Mouse (Mus musculus) kidney, postnatal 14 days (tissue): ENCODE results near the gene Ucma.
"Not testable (repeated sequence)": the region's sequence is repeated elsewhere in the genome, so short reads cannot be mapped to it uniquely, and the experiment has no call there.

ENCODE experiments used
- DNase-seq: peaks from one replicate; pipeline ENCODE4 v3.0.0; 2022; ENCODE audit warnings: mixed read lengths

The Ucma gene

DNA sequence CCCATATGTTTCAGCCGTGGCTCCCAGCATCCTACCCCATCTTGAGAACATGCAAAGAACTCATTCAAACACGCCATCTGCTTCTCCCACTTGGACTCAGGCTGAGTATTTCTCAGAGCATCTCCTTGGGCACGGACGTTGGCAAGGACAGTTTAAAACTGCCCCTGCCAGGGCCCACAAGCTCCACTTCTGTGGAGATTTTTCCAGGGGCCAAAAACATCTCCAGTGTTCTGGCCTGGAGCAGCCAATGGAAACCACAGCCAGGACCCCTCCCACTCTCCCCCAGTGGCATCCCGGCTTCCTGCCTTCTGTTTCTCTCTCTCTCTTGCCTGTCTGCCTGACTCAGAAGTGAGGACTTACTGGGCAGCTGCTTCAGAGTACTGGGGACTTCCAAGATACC, at the start of gene Ucma:
Gene Ucma (plus strand): TSS at position 316 of the 400 bp plus-strand sequence.
- DNase-seq = no peak

DNA sequence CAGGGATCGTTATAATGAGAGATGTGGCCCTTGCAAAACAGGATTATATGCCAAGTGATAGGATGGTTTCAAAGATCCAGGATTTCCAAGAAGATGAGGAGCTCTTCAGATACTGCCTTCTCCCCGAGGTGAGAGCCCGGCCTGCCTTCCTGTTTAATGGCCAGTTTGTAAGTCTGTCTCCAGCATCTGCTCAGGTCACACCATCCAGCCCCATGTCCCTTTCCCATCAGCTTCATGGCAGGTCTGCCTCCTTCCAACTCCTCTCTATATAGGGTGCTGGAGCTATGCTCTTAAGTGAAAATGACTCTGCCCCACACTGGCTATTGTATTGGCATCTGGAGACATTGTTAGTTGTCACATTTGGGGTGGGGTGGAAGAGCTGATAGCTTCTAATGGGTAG, 48.5 kb upstream of the Ucma start:
- DNase-seq = no peak

DNA sequence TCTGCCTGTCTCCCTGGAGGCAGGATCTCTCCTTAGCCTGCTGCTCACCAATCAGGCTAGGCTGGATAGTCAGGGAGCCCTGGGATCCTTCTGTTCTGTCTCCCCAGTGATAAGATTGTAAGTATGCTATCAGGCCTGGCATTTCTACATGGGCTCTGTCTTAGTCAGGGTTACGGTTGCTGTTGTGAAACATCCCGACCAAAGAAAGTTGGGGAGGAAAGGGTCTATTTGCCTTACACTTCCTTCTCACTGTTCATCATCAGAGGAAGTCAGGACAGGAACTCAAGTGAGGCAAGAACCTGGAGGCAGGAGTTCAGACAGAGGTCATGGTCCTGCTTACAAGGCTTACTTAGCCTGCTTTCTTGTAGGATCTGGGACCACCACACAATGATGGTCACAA, 46.7 kb upstream of the Ucma start:
- DNase-seq = no peak

DNA sequence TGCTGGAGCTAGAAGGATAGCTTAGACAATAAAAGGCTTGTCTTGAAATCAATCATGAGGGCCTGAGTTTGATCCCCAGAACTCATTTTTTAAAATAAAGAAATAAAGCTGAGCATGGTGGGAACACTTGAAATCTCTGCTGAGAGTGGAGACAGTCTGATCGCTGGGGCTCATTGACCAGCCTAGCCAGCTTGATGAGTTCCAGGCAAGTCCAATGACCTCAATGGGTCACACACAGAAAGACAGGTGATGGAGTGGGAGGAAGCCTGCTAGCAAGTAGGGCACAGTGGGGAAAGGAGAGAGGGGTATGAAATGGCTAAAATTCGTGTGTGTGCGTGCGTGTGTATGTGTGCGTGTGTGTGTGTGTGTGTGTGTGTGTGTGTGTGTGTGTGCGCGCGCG, 41.4 kb upstream of the Ucma start:
- DNase-seq = no peak

DNA sequence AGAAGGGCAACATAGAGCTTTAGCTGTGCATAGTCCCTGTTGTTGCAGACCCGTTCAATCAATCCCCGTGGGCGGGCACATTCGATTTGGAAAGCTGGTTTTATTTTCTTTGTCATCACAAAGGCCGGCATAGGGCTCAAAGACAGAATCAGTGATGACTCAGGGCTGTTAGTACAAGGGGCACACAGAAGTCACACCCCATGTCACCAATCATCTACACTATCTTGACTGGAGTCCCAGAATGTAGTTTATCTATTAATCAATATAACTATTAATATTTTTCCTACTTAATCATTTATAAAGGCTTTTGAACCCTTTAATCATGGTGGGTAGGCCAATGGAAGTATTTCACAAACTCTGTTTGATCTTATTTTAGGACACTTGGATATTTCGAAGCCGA, 38.0 kb upstream of the Ucma start:
- DNase-seq = no peak

DNA sequence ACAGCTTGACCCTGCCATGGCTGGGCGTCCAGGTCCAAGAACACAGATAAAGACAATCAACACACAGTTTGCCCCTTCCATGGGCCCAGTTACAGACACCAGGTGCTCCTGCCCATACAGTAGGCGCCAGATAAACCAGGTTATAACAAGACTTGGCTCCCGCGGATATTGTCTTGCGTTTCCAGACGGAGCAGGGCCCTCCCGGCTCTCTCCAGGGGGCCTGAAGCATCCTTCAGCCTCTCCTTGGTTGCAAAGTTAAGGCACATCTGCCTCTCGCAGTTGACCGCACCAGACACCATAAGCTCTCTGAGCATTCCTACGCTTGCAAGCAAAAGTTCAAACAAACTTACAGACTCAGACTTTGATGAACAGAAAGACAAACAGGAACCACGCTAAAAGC, 35.1 kb upstream of the Ucma start:
- DNase-seq = no peak

DNA sequence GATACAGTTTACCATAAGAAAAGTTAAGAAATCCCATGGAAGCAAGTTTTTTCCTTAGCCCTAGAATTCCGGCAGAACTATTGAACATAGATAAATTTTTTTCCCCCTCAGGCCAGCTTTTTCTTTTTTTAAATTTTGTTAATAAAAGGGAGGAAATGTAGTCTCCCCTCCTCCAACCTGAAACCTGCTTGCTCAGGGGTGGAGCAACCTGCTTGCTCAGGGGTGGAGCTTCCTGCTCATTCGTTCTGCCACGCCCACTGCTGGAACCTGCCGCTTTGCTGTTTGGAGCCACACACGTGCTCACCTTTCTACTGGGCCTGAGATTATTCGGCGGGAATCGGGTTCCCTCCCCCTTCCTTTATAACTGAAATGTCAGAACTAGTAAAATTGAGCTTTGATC, 26.2 kb upstream of the Ucma start:
- not testable (repeated sequence) for DNase-seq

DNA sequence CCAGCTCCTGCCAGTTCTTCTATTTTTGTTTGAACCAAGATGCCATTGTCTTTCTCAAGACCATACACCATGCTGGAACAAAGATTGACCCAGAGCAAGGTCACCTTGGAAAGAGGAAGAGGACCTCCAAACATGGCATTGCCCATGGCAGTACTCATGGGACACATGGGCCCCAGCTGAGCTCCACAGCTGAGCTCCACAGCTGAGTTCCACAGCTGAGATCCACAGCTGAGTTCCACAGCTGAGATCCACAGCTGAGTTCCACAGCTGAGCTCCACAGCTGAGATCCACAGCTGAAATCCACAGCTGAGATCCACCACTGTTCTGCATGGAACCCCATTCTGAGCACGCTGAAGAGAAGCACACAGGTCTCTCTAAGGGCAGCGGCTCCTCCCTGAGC, 24.9 kb upstream of the Ucma start:
- no peak for DNase-seq

DNA sequence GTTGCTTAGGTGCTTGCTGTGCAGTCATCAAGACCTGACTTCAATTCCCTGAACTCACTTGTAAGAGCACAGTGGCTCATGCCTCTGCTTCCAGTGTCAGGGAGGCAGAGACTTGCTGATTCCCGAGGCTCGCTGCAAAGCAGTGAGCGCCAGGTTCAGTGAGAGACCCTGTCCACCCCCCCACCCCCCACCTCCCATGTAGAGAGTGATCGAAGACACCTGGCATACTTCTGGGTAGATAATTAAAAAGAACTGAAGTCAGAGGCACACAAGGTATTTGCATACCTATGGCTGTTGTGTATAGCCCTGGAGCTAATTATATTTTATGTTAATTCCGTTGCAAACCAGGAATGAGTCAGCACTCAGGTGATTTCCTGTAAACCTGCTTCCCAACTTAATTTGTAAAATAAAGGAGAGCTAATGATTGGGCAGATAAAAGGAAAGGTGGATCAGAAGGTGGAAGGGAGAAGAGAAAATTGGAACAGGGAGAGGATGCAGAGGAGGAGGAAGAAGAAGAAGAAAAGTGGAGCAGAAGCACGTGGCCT, 21.6 kb upstream of the Ucma start:
- DNase-seq = no peak

DNA sequence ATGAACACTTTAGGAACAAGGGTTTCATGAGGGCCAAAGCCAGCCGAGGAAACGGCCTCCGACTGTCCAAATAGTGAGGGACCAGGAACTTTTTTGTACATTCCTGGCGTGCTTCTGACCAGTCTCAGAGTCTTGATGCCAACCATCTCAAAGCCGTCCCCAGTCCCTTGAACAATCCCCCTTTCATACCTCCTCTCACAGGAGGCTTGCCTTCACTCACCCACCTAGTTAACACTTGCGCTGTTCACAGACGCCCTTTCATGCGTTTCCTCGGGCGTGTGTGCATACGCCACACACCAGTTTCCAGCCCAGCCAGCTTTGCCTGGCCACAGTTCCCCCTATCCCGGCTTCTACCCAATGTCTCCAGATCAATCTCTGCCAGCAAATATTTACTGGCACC, 17.9 kb upstream of the Ucma start:
- no peak for DNase-seq

DNA sequence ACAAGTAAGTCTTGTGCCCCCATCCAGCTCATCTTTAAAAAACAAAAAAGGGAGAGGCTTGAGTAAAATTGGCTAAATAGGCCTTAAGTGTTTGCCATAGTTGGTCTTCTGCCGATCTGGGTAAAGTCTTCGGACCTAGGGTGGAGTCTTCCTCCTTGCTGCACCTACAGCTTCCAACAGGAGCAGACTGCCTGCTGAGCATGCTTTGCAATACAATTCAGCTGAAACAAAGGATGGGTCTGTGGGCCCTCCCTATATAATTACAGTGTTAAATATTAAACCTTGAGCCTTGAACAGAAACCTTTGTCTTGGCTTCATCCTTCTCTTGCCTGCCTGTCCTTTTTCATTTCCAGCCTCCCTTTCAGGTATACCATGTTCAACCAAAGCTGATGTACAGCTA, 8.1 kb upstream of the Ucma start:
- DNase-seq = no peak

DNA sequence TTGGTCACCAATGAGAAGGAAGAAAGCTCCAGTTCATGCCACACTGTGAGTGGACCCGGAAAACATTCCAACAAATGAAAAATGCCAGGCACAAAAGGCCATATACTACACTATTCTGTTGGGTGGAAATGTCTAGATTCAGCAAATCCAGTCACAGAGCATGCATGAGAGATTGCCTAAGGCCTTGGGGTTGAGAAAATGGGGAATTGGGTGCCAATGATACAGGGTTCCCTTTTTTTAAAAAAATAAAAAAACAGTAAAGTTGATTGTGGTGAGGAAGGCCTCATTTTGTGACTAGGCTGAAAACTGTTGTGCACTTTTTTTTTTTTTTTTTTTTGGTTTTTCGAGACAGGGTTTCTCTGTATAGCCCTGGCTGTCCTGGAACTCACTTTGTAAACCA, 6.8 kb upstream of the Ucma start:
- DNase-seq = no peak

DNA sequence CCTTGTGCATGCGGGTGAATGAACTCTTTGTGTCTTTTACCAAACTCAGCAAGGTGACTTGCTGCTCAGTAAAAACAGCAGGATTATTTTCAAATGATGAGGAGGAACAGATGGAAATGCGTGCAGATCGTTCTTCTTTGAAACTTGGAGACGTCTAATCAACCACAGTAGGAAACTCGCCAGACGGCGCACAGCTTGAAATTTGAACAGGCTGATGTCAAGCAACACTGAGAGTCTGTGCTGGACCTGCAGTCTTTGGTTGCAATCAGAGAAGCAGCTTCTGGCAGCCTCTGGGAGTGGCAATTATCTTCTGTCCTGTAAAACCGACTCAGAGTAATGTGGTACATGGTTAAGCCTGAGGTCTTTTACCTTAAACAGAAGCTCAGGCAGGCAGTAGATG, 2.2 kb downstream of the Ucma start:
- DNase-seq = no peak

DNA sequence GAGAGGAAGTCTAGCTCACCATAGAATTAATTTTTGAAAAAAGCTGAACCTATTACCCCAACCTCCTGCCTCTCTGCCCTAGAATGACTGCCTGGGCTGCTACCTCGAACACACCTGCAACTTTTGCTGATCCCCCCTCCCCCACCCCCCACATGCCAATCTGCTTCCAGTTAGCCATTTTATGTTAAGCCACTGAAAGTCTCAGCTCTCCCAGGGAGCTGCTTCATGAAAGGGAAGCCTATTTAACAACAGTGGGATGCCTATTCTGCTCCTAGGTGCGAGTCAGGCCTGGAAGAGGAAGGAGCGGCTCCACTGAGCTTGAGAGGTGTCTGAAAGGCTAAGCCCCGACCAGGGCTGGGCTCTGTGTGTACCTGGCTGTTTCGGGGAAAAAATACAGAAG, 8.1 kb downstream of the Ucma start:
- DNase-seq = no peak

DNA sequence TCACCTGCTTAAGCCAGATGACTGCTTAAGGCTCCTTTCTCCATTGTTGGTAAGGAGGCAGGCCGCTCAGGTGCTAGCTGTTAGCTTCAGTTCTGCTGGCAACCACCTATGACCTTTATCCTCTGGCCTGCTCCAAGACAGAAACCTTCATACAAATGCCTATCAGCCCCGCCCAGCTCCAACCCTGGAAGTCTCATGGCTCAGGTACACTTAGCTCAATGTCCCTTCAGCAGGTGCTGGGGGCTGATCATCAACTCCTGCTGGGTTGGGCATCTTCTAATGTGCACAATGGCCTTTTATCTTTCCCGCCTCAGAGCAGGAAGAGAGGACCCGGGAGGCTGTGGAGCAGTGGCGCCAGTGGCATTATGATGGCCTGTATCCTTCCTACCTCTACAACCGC, 9.1 kb downstream of the Ucma start:
- no peak for DNase-seq

DNA sequence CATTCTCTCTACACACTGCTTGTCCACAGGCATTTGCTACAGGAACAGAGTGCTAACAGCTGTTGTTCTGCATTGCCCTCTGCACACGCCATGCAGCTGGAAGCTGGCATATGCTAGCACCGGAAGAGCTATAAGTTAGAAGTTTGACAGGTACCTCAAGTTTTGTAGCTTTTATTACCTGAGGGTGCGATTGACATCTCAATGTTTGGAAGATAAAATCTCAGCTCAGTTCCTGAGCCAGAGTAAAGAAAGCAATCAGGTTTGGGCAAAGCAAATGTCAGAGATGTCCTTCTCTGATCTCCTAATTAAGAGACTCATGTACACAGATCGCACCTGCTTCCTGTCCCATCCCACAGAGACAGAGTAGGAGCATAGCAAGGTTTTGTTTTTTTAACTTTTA, 10.9 kb downstream of the Ucma start:
- no peak for DNase-seq

DNA sequence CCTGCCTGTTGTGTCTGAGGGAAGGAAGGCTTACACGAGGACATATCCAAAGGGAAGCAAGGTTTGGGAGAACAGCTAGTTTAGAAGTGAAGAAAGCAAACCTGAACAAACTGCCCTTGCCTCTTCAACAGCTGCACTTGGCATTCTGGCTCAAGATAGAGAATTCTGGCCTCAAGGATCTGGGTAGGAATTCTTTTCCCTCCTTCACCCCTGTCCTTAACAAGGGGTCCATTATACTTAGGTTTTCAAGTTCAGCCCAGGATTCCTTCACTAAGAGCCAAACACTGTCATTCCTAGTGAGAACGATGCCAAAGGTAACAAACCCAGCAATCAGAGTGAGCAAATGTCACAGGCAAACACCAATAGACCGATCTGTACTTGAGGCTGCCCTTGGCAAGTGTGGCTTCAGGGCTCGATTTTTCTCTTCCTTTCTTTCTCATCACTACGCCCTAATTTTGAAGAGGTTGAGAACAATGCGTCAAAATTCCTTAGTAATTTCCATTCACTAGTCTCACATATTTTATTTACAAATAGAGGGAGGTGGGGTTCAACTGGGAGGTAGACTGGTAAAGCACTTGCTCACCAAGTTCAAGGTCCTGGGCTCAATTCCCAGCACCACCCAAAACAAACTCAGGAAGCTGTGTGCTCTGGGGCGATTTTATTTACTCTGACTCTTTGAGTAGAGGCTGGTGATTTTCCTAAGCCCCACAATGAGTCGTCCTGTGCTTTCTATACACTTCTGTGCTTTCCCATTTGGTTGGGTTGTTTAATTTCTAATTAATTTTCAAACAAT, 11.7 kb downstream of the Ucma start:
- DNase-seq = no peak

DNA sequence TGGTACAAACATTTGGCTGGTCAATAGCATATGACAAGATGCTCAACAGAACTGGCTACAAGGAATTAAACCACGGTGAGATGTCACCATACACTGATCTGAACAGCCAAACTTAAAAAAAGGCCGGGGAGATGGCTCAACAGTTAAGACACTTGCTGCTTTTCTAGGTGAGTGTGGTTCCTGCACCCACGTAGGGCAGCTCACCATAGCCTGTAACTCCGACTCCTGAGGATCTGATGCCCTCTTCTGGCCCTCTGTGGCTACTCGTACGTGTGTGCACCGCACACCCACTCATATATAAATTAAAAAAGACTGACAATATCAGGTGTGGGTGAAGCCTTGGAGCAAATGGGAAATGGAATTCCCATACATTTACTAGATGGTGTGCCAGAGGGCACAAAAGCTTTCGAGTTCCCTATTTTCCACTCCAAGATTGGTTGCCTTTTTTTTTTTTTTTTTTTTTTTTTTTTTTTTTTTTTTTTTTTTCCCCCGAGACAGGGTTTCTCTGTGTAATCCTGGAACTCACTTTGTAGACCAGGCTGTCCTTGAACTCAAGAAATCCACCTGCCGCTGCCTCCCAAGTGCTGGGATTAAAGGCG, 13.0 kb downstream of the Ucma start:
- no peak for DNase-seq

DNA sequence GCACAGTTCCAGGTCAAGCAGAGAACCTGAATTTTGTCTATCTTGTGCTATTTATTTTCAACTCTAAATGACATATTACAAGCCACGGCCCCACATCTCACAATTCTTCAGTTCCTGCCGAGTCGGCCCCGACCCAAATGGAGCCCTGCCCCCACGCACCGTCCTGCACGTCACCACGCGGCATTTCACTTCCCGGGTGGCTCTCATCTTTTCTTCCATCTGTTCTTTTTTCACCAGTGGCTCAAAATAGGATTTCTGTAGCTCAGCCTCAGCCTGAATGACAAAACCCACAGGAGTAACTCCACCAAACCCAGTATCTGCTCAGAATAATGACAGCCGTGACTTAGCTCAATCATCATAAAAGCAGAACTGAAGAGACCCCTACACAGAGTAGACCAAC, 17.7 kb downstream of the Ucma start:
- DNase-seq = no peak

DNA sequence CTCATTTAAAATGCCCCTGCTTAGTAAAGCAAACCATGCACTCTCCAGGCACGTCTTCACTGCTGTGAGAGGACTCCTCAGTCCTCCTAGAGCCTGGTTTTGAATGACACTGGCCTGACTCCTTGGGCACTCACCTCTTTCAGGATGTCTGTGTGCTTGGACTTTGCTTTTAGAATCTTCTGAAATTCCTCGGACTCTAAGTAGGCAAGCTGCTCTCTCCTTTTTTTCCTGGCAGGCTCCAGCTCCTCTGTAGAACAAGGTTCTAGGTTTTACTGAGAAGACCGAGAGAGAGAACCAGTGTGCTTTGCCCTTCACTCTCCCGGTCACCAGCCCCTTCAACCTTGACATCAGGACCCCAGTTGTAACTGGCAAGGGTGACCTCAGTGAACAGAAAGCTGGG, 18.5 kb downstream of the Ucma start:
- no peak for DNase-seq

DNA sequence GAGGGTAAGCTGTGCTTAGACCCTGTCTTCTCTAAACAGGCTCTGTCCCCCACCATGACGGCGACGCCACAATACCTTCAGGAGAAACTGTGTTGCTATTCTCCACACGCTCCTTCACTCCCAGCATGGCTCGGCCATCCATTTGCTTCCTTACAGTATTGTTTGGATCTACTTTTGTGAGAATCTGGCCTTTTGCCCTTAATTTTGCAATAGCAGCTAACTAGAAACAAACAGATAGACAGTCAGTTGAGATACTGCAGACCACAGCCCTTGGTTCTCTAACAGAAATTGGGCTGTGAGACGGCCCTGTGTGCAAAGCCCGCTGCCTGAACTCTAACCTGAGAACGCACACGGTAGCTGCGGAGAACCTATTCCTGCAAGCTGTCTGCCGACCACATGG, 19.7 kb downstream of the Ucma start:
- no peak for DNase-seq

DNA sequence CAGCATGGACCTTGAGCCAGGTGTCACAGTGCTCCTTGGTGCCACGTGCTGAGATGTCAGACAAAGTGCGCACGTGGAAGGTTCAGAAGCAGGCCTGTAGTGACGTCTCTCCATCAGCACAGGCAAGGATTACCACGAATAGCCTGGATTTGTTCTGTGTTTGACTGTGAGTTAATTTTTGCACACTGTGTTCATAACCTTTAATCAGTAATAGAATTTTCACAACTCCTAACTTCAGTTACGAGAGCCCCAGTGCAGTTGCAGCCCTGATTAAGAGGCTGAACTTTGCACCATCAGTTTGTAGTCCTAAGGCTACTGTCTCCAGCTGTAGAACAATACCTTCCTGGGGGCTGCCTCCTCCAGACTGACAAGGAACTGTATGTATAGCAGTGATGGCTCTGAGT, 20.5 kb downstream of the Ucma start:
- peak; percentile 46 for DNase-seq

DNA sequence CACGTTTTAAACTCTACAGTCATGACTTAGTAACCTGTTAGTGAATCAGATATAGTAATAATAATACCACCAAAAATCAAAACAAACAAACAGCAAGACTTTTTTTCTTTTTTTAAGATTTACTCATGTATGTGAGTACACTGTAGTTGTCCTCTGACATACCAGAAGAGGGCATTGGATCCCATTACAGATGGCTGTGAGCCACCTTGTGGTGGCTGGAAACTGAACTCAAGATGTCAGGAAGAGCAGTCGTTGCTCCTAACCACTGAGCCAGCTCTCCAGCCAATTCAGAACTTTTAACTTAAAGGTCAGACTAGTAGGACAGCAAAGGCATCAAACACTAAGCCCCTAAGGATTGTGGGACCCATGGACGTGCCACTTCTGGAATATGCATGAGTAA, 23.0 kb downstream of the Ucma start:
- peak; percentile 34 for DNase-seq

DNA sequence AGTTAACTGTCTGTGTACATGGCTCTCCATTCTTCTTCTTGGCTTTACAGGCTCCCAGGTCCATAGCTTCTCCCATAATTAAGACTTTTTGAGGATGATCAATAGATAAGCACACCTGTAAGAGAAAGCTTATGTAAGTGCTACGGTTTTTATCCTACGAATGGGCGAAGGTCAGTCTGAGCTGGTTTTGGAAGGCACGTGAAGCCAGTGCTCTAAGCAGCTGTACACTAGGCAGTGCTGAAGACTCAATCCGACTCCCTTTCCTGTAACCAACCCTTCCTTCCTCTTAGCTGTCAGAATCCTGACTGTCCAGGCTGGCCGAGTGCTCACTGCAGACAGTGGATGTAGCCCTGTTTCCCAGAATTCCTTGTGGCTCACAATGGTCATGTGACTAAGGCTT, 25.3 kb downstream of the Ucma start:
- no peak for DNase-seq

DNA sequence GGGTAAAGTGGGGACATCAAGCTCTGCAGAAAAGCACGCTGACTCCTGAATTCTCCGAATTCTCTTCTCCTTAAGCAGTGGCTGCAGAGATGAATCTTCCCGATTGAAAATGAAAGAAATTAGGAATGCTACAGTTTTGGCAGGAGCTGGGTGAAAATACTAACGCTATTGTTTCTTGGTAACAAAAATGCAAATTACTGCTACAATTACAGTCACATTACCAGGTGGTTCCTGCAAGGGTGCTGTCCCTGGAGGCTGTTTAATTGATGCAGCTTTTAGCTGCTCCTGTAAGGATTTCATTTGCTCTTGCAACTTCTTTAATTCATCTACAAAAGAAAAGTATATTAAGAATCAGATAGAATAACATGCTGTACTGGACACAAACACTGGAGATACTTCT, 31.2 kb downstream of the Ucma start:
- DNase-seq = no peak
